Mouse (Mus musculus): Measurements from ENCODE around the gene Lrrc47. TPM values are rescaled to one million over a fixed set of nuclear protein-coding genes. Genes with fewer than 3 reads are reported as not detected.

Gene Lrrc47
- 10.9 and 13.7 TPM in 2 replicates for polyA plus RNA-seq (2014; fragmentation: Nextera tagmentation; extraction: Ambion mirVana)

- no peaks in the 10 kb centered on the region for H3K9me3 ChIP-seq (ENCODE audit: control insufficient read depth, low read length)
- H3K4me2 ChIP-seq = peak within 1 kb of the TSS; percentile 99
- no peaks in the 10 kb centered on the region for H3K27me3 ChIP-seq (ENCODE audit: control insufficient read depth, insufficient read depth, low read length)
- H3K4me1 ChIP-seq (ENCODE audit: control insufficient read depth, insufficient read depth, low read length) = peaks cover 12% of the 10 kb centered on the region
- H3K36me3 ChIP-seq (ENCODE audit: control insufficient read depth, insufficient read depth, low read length) = peaks cover 7% of the 10 kb centered on the region
- peak within 1 kb of the TSS; percentile 93 for H3K9ac ChIP-seq (ENCODE audit: low read length)
- ATAC-seq (ENCODE audit: low FRiP score) (peak; percentile 96), DNase-seq (ENCODE audit: low spot score, missing footprints) (peak; percentile 98)
- no peak within 1 kb of the TSS for H3K27ac ChIP-seq (ENCODE audit: low read depth, low read length)
- H3K4me3 ChIP-seq (ENCODE audit: low read depth, low read length) = peak within 1 kb of the TSS; percentile 100
- 0% methylated on average over 49 of the region's 59 CpGs for WGBS
Observed at GRCm38 (mm10) chr4:154011646-154012089, at the start of gene Lrrc47. Gene Lrrc47 (plus strand): TSS chr4:154011731.

GRCm38 (mm10) chr4:153962631-153963030, 48.9 kb upstream of the Lrrc47 start:
- H3K4me3 ChIP-seq (ENCODE audit: low read depth, low read length) = no peak overlapping the region
- H3K9ac ChIP-seq (ENCODE audit: low read length) = no peak overlapping the region
- H3K36me3 ChIP-seq (ENCODE audit: control insufficient read depth, insufficient read depth, low read length) = peaks cover 13% of the 10 kb centered on the region
- peaks cover 9% of the 10 kb centered on the region for H3K4me1 ChIP-seq (ENCODE audit: control insufficient read depth, insufficient read depth, low read length)
- DNase-seq (ENCODE audit: low spot score, missing footprints) = peak; percentile 47
- no peak overlapping the region for H3K4me2 ChIP-seq
- H3K27me3 ChIP-seq (ENCODE audit: control insufficient read depth, insufficient read depth, low read length) = no peaks in the 10 kb centered on the region
- ATAC-seq (ENCODE audit: low FRiP score) = no peak
- WGBS = 86% methylated on average over 7 of the region's 7 CpGs
- H3K27ac ChIP-seq (ENCODE audit: low read depth, low read length) = no peak overlapping the region
- no peaks in the 10 kb centered on the region for H3K9me3 ChIP-seq (ENCODE audit: control insufficient read depth, low read length)

- H3K4me3 ChIP-seq (ENCODE audit: low read depth, low read length) = no peak overlapping the region
- WGBS = 88% methylated on average over 5 of the region's 5 CpGs
- no peak for ATAC-seq (ENCODE audit: low FRiP score)
- peak; percentile 31 for DNase-seq (ENCODE audit: low spot score, missing footprints)
- peaks cover 7% of the 10 kb centered on the region for H3K36me3 ChIP-seq (ENCODE audit: control insufficient read depth, insufficient read depth, low read length)
- no peak overlapping the region for H3K27ac ChIP-seq (ENCODE audit: low read depth, low read length)
- no peaks in the 10 kb centered on the region for H3K4me1 ChIP-seq (ENCODE audit: control insufficient read depth, insufficient read depth, low read length)
- no peaks in the 10 kb centered on the region for H3K27me3 ChIP-seq (ENCODE audit: control insufficient read depth, insufficient read depth, low read length)
- H3K4me2 ChIP-seq = no peak overlapping the region
- H3K9me3 ChIP-seq (ENCODE audit: control insufficient read depth, low read length) = no peaks in the 10 kb centered on the region
- H3K9ac ChIP-seq (ENCODE audit: low read length) = no peak overlapping the region
Observed at GRCm38 (mm10) chr4:153966651-153967050, 44.9 kb upstream of the Lrrc47 start.

- H3K9ac ChIP-seq (ENCODE audit: low read length) = no peak overlapping the region
- H3K4me2 ChIP-seq = no peak overlapping the region
- H3K36me3 ChIP-seq (ENCODE audit: control insufficient read depth, insufficient read depth, low read length) = no peaks in the 10 kb centered on the region; the same call in 1 of the 2 replicates
- H3K27ac ChIP-seq (ENCODE audit: low read depth, low read length) = no peak overlapping the region
- H3K4me1 ChIP-seq (ENCODE audit: control insufficient read depth, insufficient read depth, low read length) = no peaks in the 10 kb centered on the region
- ATAC-seq (ENCODE audit: low FRiP score) = no peak
- DNase-seq (ENCODE audit: low spot score, missing footprints) = peak; percentile 44
- no peaks in the 10 kb centered on the region for H3K9me3 ChIP-seq (ENCODE audit: control insufficient read depth, low read length)
- H3K27me3 ChIP-seq (ENCODE audit: control insufficient read depth, insufficient read depth, low read length) = no peaks in the 10 kb centered on the region
- WGBS = 87% methylated on average over 2 of the region's 2 CpGs
- H3K4me3 ChIP-seq (ENCODE audit: low read depth, low read length) = no peak overlapping the region
Observed at GRCm38 (mm10) chr4:153967556-153967955, 44.0 kb upstream of the Lrrc47 start.

GRCm38 (mm10) chr4:153968063-153968462, 43.5 kb upstream of the Lrrc47 start:
- H3K4me1 ChIP-seq (ENCODE audit: control insufficient read depth, insufficient read depth, low read length) = no peaks in the 10 kb centered on the region
- ATAC-seq (ENCODE audit: low FRiP score) = no peak
- 83% methylated on average over 2 of the region's 2 CpGs for WGBS
- no peak overlapping the region for H3K9ac ChIP-seq (ENCODE audit: low read length)
- DNase-seq (ENCODE audit: low spot score, missing footprints) = peak; percentile 1
- no peak overlapping the region for H3K4me3 ChIP-seq (ENCODE audit: low read depth, low read length)
- no peaks in the 10 kb centered on the region for H3K9me3 ChIP-seq (ENCODE audit: control insufficient read depth, low read length)
- H3K27me3 ChIP-seq (ENCODE audit: control insufficient read depth, insufficient read depth, low read length) = no peaks in the 10 kb centered on the region
- H3K4me2 ChIP-seq = no peak overlapping the region
- H3K36me3 ChIP-seq (ENCODE audit: control insufficient read depth, insufficient read depth, low read length) = no peaks in the 10 kb centered on the region
- no peak overlapping the region for H3K27ac ChIP-seq (ENCODE audit: low read depth, low read length)

- ATAC-seq (ENCODE audit: low FRiP score) = peak; percentile 98
- peak within 1 kb of the TSS; percentile 89 for H3K9ac ChIP-seq (ENCODE audit: low read length)
- no peaks in the 10 kb centered on the region; the same call in 1 of the 2 replicates for H3K36me3 ChIP-seq (ENCODE audit: control insufficient read depth, insufficient read depth, low read length)
- WGBS = 1% methylated on average over 68 of the region's 68 CpGs
- H3K9me3 ChIP-seq (ENCODE audit: control insufficient read depth, low read length) = no peaks in the 10 kb centered on the region
- no peaks in the 10 kb centered on the region for H3K27me3 ChIP-seq (ENCODE audit: control insufficient read depth, insufficient read depth, low read length)
- peak; percentile 99 for DNase-seq (ENCODE audit: low spot score, missing footprints)
- H3K4me2 ChIP-seq = peak within 1 kb of the TSS; percentile 97
- H3K4me1 ChIP-seq (ENCODE audit: control insufficient read depth, insufficient read depth, low read length) = peaks cover 11% of the 10 kb centered on the region
- peak within 1 kb of the TSS; percentile 84 for H3K4me3 ChIP-seq (ENCODE audit: low read depth, low read length)
- peak within 1 kb of the TSS; percentile 53; the same call in 1 of the 2 replicates for H3K27ac ChIP-seq (ENCODE audit: low read depth, low read length)
Observed at GRCm38 (mm10) chr4:153974431-153975291, 36.9 kb upstream of the Lrrc47 start, which contains the start of the genes Dffb and Cep104. Gene Dffb (minus strand): TSS chr4:153975126. Gene Cep104 (plus strand): TSS chr4:153975194.

GRCm38 (mm10) chr4:153975292-153975662, 36.3 kb upstream of the Lrrc47 start:
- WGBS = under 1% methylated on average over 26 of the region's 33 CpGs
- peak overlapping the region; percentile 97 for H3K4me2 ChIP-seq
- H3K9me3 ChIP-seq (ENCODE audit: control insufficient read depth, low read length) = no peaks in the 10 kb centered on the region
- DNase-seq (ENCODE audit: low spot score, missing footprints) (no peak), ATAC-seq (ENCODE audit: low FRiP score) (peak; percentile 84)
- peaks cover 11% of the 10 kb centered on the region for H3K4me1 ChIP-seq (ENCODE audit: control insufficient read depth, insufficient read depth, low read length)
- peak overlapping the region; percentile 89 for H3K9ac ChIP-seq (ENCODE audit: low read length)
- no peaks in the 10 kb centered on the region for H3K27me3 ChIP-seq (ENCODE audit: control insufficient read depth, insufficient read depth, low read length)
- peak overlapping the region; percentile 84 for H3K4me3 ChIP-seq (ENCODE audit: low read depth, low read length)
- H3K27ac ChIP-seq (ENCODE audit: low read depth, low read length) = peak overlapping the region; percentile 53; the same call in 1 of the 2 replicates
- H3K36me3 ChIP-seq (ENCODE audit: control insufficient read depth, insufficient read depth, low read length) = no peaks in the 10 kb centered on the region; the same call in 1 of the 2 replicates

- H3K27ac ChIP-seq (ENCODE audit: low read depth, low read length) = no peak overlapping the region
- WGBS = 41% methylated on average over 6 of the region's 6 CpGs
- ATAC-seq (ENCODE audit: low FRiP score) (no peak), DNase-seq (ENCODE audit: low spot score, missing footprints) (peak; percentile 82)
- H3K4me1 ChIP-seq (ENCODE audit: control insufficient read depth, insufficient read depth, low read length) = peaks cover 11% of the 10 kb centered on the region
- peak overlapping the region; percentile 89 for H3K9ac ChIP-seq (ENCODE audit: low read length)
- no peaks in the 10 kb centered on the region for H3K9me3 ChIP-seq (ENCODE audit: control insufficient read depth, low read length)
- no peaks in the 10 kb centered on the region for H3K27me3 ChIP-seq (ENCODE audit: control insufficient read depth, insufficient read depth, low read length)
- H3K36me3 ChIP-seq (ENCODE audit: control insufficient read depth, insufficient read depth, low read length) = no peaks in the 10 kb centered on the region; the same call in 1 of the 2 replicates
- peak overlapping the region; percentile 84 for H3K4me3 ChIP-seq (ENCODE audit: low read depth, low read length)
- peak overlapping the region; percentile 97 for H3K4me2 ChIP-seq
Observed at GRCm38 (mm10) chr4:153975768-153976167, 35.8 kb upstream of the Lrrc47 start.

- Histone ChIP-seq H3K4me3 (ENCODE audit: low read depth, low read length) (no peak overlapping the region), H3K9me3 (ENCODE audit: control insufficient read depth, low read length) (no peaks in the 10 kb centered on the region), H3K27ac (ENCODE audit: low read depth, low read length) (no peak overlapping the region), H3K36me3 (ENCODE audit: control insufficient read depth, insufficient read depth, low read length) (peaks cover 9% of the 10 kb centered on the region), H3K4me1 (ENCODE audit: control insufficient read depth, insufficient read depth, low read length) (peaks cover 7% of the 10 kb centered on the region), H3K4me2 (no peak overlapping the region), H3K9ac (ENCODE audit: low read length) (no peak overlapping the region), H3K27me3 (ENCODE audit: control insufficient read depth, insufficient read depth, low read length) (no peaks in the 10 kb centered on the region)
- ATAC-seq (ENCODE audit: low FRiP score) (no peak), DNase-seq (ENCODE audit: low spot score, missing footprints) (no peak)
- WGBS = 93% methylated on average over 10 of the region's 10 CpGs
Observed at GRCm38 (mm10) chr4:153979243-153979642, 32.3 kb upstream of the Lrrc47 start.

All from midbrain, embryonic 11.5 days (tissue).